Mouse (Mus musculus) limb, embryonic 15.5 days (tissue): Measurements from ENCODE around the gene Cd80. TPM values are rescaled to one million over a fixed set of nuclear protein-coding genes. Genes with fewer than 3 reads are reported as not detected.
"Not testable (repeated sequence)": the region's sequence is repeated elsewhere in the genome, so short reads cannot be mapped to it uniquely, and the experiment has no call there.

Experiments used
- ATAC-seq: fragments of 200-750 bp; cut with Nextera tagmentation; 2 replicates; pipeline ENCODE4 v1.8.0; 2017; ENCODE audit warnings: low read depth, moderate TSS enrichment; ENCODE audit not compliant: insufficient number of reproducible peaks, low FRiP score, low TSS enrichment
- H3K27ac ChIP-seq: fragments of 300-500 bp; sonication (generic); 2 replicates; pipeline ENCODE4 v1.5.1; 2015; ENCODE audit warnings: moderate library complexity, mild to moderate bottlenecking, inconsistent platforms
- H3K27me3 ChIP-seq: fragments of 300-500 bp; sonication (generic); 2 replicates; pipeline ENCODE4 v1.6.1; 2015; ENCODE audit warnings: inconsistent platforms
- H3K36me3 ChIP-seq: fragments of 300-500 bp; sonication (generic); 2 replicates; pipeline ENCODE4 v1.6.1; 2015; ENCODE audit warnings: inconsistent platforms
- H3K4me1 ChIP-seq: fragments of 300-500 bp; sonication (generic); 2 replicates; pipeline ENCODE4 v1.6.1; 2015; ENCODE audit warnings: inconsistent platforms
- H3K4me2 ChIP-seq: fragments of 300-500 bp; sonication (generic); 2 replicates; pipeline ENCODE4 v1.6.1; 2015; ENCODE audit warnings: mild to moderate bottlenecking, inconsistent platforms
- H3K4me3 ChIP-seq: fragments of 300-500 bp; sonication (generic); 2 replicates; pipeline ENCODE4 v1.5.1; 2015; ENCODE audit warnings: mild to moderate bottlenecking, inconsistent platforms
- H3K9ac ChIP-seq: fragments of 300-500 bp; sonication (generic); 2 replicates; pipeline ENCODE4 v1.6.1; 2015; ENCODE audit warnings: inconsistent platforms
- H3K9me3 ChIP-seq: fragments of 300-500 bp; sonication (generic); 2 replicates; pipeline ENCODE4 v1.6.1; 2016; ENCODE audit warnings: inconsistent platforms
- WGBS: fragments of 180-500 bp; shearing (Covaris S2); methylation state at CpG from one replicate; pipeline ENCODE4 v1.1.7; 2015; 5-methylcytosine and 5-hydroxymethylcytosine counted together
- polyA plus RNA-seq: library from polyadenylated mRNA; unstranded; fragments of >200 nt; fragmentation: Nextera tagmentation; extraction: Ambion mirVana; gene quantifications from 2 replicates; pipeline ENCODE4 v1.2.1, GENCODE M21; 2015

Cd80 gene
- polyA plus RNA-seq, 1 experiment from 2014 or later = 0.35 TPM

GRCm38 (mm10) chr16:38434295-38434795, 21.0 kb upstream of the Cd80 start:
- no peak overlapping the region for H3K27ac ChIP-seq
- H3K4me1 ChIP-seq = no peaks in the 10 kb centered on the region
- no peaks in the 10 kb centered on the region for H3K9me3 ChIP-seq
- H3K4me3 ChIP-seq = no peak overlapping the region
- H3K9ac ChIP-seq = no peak overlapping the region
- no peak for ATAC-seq
- no peaks in the 10 kb centered on the region for H3K27me3 ChIP-seq
- no peaks in the 10 kb centered on the region for H3K36me3 ChIP-seq
- 87% methylated on average over 4 of the region's 4 CpGs for WGBS
- no peak overlapping the region for H3K4me2 ChIP-seq

- Histone ChIP-seq H3K9ac (no peak overlapping the region), H3K4me1 (no peaks in the 10 kb centered on the region), H3K27ac (no peak overlapping the region), H3K4me2 (no peak overlapping the region), H3K27me3 (no peaks in the 10 kb centered on the region), H3K36me3 (peaks cover 2% of the 10 kb centered on the region; the same call in 1 of the 2 replicates), H3K9me3 (no peaks in the 10 kb centered on the region), H3K4me3 (no peak overlapping the region)
- no peak for ATAC-seq
- WGBS = 95% methylated on average over 1 of the region's 1 CpGs
These were observed 16.2 kb upstream of the Cd80 start for GRCm38 (mm10) chr16:38439190-38439589.

- Histone ChIP-seq H3K4me3 (no peak overlapping the region), H3K27ac (no peak overlapping the region), H3K27me3 (no peaks in the 10 kb centered on the region), H3K36me3 (peaks cover 14% of the 10 kb centered on the region), H3K9ac (no peak overlapping the region), H3K4me1 (no peaks in the 10 kb centered on the region), H3K9me3 (no peaks in the 10 kb centered on the region), H3K4me2 (no peak overlapping the region)
- ATAC-seq = no peak
- 73% methylated on average over 6 of the region's 6 CpGs for WGBS
These were observed 15.0 kb upstream of the Cd80 start for GRCm38 (mm10) chr16:38440403-38440802.

- no peak overlapping the region for H3K9ac ChIP-seq
- WGBS = 80% methylated on average over 5 of the region's 5 CpGs
- no peak for ATAC-seq
These were observed 13.8 kb upstream of the Cd80 start for GRCm38 (mm10) chr16:38441611-38442010.

GRCm38 (mm10) chr16:38442216-38442615, 13.1 kb upstream of the Cd80 start:
- Histone ChIP-seq H3K4me2 (no peak overlapping the region), H3K9ac (no peak overlapping the region), H3K4me1 (no peaks in the 10 kb centered on the region), H3K36me3 (peaks cover 32% of the 10 kb centered on the region), H3K27me3 (no peaks in the 10 kb centered on the region), H3K4me3 (no peak overlapping the region), H3K9me3 (no peaks in the 10 kb centered on the region), H3K27ac (no peak overlapping the region)
- 83% methylated on average over 8 of the region's 8 CpGs for WGBS
- no peak for ATAC-seq

More at GRCm38 (mm10) chr16:38441611-38442010, 13.8 kb upstream of the Cd80 start:
- no peak overlapping the region for H3K27ac ChIP-seq
- no peak overlapping the region for H3K4me2 ChIP-seq
- no peak overlapping the region for H3K4me3 ChIP-seq
- no peaks in the 10 kb centered on the region for H3K27me3 ChIP-seq
- H3K36me3 ChIP-seq = peaks cover 26% of the 10 kb centered on the region
- H3K9me3 ChIP-seq = no peaks in the 10 kb centered on the region
- H3K4me1 ChIP-seq = no peaks in the 10 kb centered on the region

- Histone ChIP-seq H3K9me3 (no peaks in the 10 kb centered on the region), H3K36me3 (peaks cover 47% of the 10 kb centered on the region), H3K4me1 (no peaks in the 10 kb centered on the region), H3K4me3 (no peak overlapping the region), H3K27me3 (no peaks in the 10 kb centered on the region), H3K9ac (no peak overlapping the region), H3K27ac (no peak overlapping the region), H3K4me2 (no peak overlapping the region)
- no peak for ATAC-seq
- 95% methylated on average over 7 of the region's 7 CpGs for WGBS
These were observed 11.5 kb upstream of the Cd80 start for GRCm38 (mm10) chr16:38443721-38444464.

- Histone ChIP-seq H3K36me3 (peaks cover 53% of the 10 kb centered on the region), H3K27me3 (no peaks in the 10 kb centered on the region), H3K4me2 (no peak overlapping the region), H3K4me1 (0 out of 2 replicates have a peak, but pooled peaks cover 2% of the 10 kb centered on the region), H3K27ac (no peak overlapping the region), H3K9ac (no peak overlapping the region), H3K4me3 (no peak overlapping the region), H3K9me3 (no peaks in the 10 kb centered on the region)
- no peak for ATAC-seq
- WGBS = 81% methylated on average over 1 of the region's 1 CpGs
These were observed 10.3 kb upstream of the Cd80 start for GRCm38 (mm10) chr16:38445046-38445445.

GRCm38 (mm10) chr16:38445576-38445975, 9.8 kb upstream of the Cd80 start:
- Histone ChIP-seq H3K9me3 (no peaks in the 10 kb centered on the region), H3K4me3 (no peak overlapping the region), H3K4me2 (no peak overlapping the region), H3K4me1 (0 out of 2 replicates have a peak, but pooled peaks cover 7% of the 10 kb centered on the region), H3K36me3 (peaks cover 57% of the 10 kb centered on the region), H3K27me3 (no peaks in the 10 kb centered on the region), H3K27ac (no peak overlapping the region), H3K9ac (no peak overlapping the region)
- no peak for ATAC-seq
- 95% methylated on average over 20 of the region's 20 CpGs for WGBS

GRCm38 (mm10) chr16:38446141-38446540, 9.2 kb upstream of the Cd80 start:
- H3K27me3 ChIP-seq, H3K4me3 ChIP-seq, H3K9me3 ChIP-seq, H3K9ac ChIP-seq, H3K4me2 ChIP-seq, H3K4me1 ChIP-seq, H3K27ac ChIP-seq, ATAC-seq: not testable (repeated sequence)
- peaks cover 57% of the 10 kb centered on the region for H3K36me3 ChIP-seq
- WGBS = 97% methylated on average over 2 of the region's 2 CpGs

- 90% methylated on average over 21 of the region's 21 CpGs for WGBS
- no peak overlapping the region for H3K27ac ChIP-seq
- no peak overlapping the region for H3K4me2 ChIP-seq
- H3K36me3 ChIP-seq = peaks cover 57% of the 10 kb centered on the region
- H3K4me3 ChIP-seq = no peak overlapping the region
- H3K27me3 ChIP-seq = no peaks in the 10 kb centered on the region
- peaks cover 16% of the 10 kb centered on the region for H3K4me1 ChIP-seq
- H3K9me3 ChIP-seq = no peaks in the 10 kb centered on the region
- H3K9ac ChIP-seq = no peak overlapping the region
- ATAC-seq = no peak
These were observed 8.0 kb upstream of the Cd80 start for GRCm38 (mm10) chr16:38447366-38447765.

- Histone ChIP-seq H3K36me3 (peaks cover 57% of the 10 kb centered on the region), H3K4me1 (peaks cover 16% of the 10 kb centered on the region), H3K27ac (no peak overlapping the region), H3K27me3 (no peaks in the 10 kb centered on the region), H3K9me3 (no peaks in the 10 kb centered on the region), H3K4me2 (no peak overlapping the region), H3K4me3 (no peak overlapping the region), H3K9ac (no peak overlapping the region)
- WGBS = 72% methylated on average over 12 of the region's 12 CpGs
- ATAC-seq = no peak
These were observed 6.9 kb upstream of the Cd80 start for GRCm38 (mm10) chr16:38448458-38448857.

GRCm38 (mm10) chr16:38450707-38451106, 4.7 kb upstream of the Cd80 start:
- Histone ChIP-seq H3K9ac (no peak overlapping the region), H3K36me3 (peaks cover 40% of the 10 kb centered on the region), H3K27me3 (no peaks in the 10 kb centered on the region), H3K9me3 (no peaks in the 10 kb centered on the region), H3K4me2 (no peak overlapping the region), H3K4me1 (peaks cover 16% of the 10 kb centered on the region), H3K4me3 (no peak overlapping the region), H3K27ac (no peak overlapping the region)
- no peak for ATAC-seq
- 85% methylated on average over 7 of the region's 7 CpGs for WGBS
